Mouse (Mus musculus) lung, postnatal 0 days (tissue): ENCODE data around the gene Gxylt2. TPM values are rescaled to one million over a fixed set of nuclear protein-coding genes. Genes with fewer than 3 reads are reported as not detected.
A peak's percentile ranks its signal among the peaks of the same experiment; 100 is the strongest.

Experiments used
- ATAC-seq: fragments of 200-750 bp; cut with Nextera tagmentation; 2 replicates; pipeline ENCODE4 v1.8.0; 2017; ENCODE audit warnings: moderate library complexity
- DNase-seq: peaks from one replicate; pipeline ENCODE4 v3.0.0-alpha.2; 2016; ENCODE audit warnings: low spot score
- H3K27ac ChIP-seq: fragments of 300-500 bp; sonication (generic); 2 replicates; pipeline ENCODE4 v1.5.1; 2014; ENCODE audit warnings: antibody characterized with exemption, mild to moderate bottlenecking, low read length, mixed read lengths
- H3K27me3 ChIP-seq: fragments of 300-500 bp; sonication (generic); replicated peaks from 2 replicates; pipeline ENCODE4 v1.6.1; 2014; ENCODE audit warnings: low read length, mixed read lengths; ENCODE audit not compliant: insufficient read depth
- H3K36me3 ChIP-seq: fragments of 300-500 bp; sonication (generic); 2 replicates; pipeline ENCODE4 v1.6.1; 2014; ENCODE audit warnings: low read length, mixed read lengths; ENCODE audit not compliant: insufficient read depth
- H3K4me1 ChIP-seq: fragments of 300-500 bp; sonication (generic); 2 replicates; pipeline ENCODE4 v1.6.1; 2014; ENCODE audit warnings: antibody characterized with exemption, low read depth, low read length, mixed read lengths; ENCODE audit not compliant: insufficient read depth
- H3K4me2 ChIP-seq: fragments of 300-500 bp; sonication (generic); replicated peaks from 2 replicates; pipeline ENCODE4 v1.6.1; 2014; ENCODE audit warnings: low read depth, mild to moderate bottlenecking, low read length, moderate library complexity, mixed read lengths
- H3K4me3 ChIP-seq: fragments of 300-500 bp; sonication (generic); 2 replicates; pipeline ENCODE4 v1.5.1; 2014; ENCODE audit warnings: low read depth, low read length
- H3K9ac ChIP-seq: fragments of 300-500 bp; sonication (generic); replicated peaks from 2 replicates; pipeline ENCODE4 v1.6.1; 2014; ENCODE audit warnings: low read depth, mild to moderate bottlenecking
- H3K9me3 ChIP-seq: fragments of 300-500 bp; sonication (generic); 2 replicates; pipeline ENCODE4 v1.6.1; 2016; ENCODE audit warnings: low read length, mixed read lengths
- CTCF ChIP-seq: IDR thresholded peaks from 2 replicates; pipeline ENCODE4 v1.5.1; 2016; ENCODE audit warnings: antibody characterized with exemption, mild to moderate bottlenecking
- EP300 ChIP-seq: IDR thresholded peaks from 2 replicates; pipeline ENCODE4 v1.6.1; 2016; ENCODE audit warnings: antibody characterized with exemption, mild to moderate bottlenecking, control low read depth
- WGBS: fragments of 180-500 bp; shearing (Covaris S2); extraction: QIAGEN DNeasy Blood & Tissue Kit; methylation state at CpG from one replicate; pipeline ENCODE4 v1.1.7; 2014; 5-methylcytosine and 5-hydroxymethylcytosine counted together
- polyA plus RNA-seq: library from polyadenylated mRNA; unstranded; fragments of >200 nt; fragmentation: Nextera tagmentation; extraction: Ambion mirVana; gene quantifications from 2 replicates; pipeline ENCODE4 v1.2.1, GENCODE M21; 2015

Gene Gxylt2
- polyA plus RNA-seq, 1 experiment from 2014 or later = 2.2 TPM

DNA sequence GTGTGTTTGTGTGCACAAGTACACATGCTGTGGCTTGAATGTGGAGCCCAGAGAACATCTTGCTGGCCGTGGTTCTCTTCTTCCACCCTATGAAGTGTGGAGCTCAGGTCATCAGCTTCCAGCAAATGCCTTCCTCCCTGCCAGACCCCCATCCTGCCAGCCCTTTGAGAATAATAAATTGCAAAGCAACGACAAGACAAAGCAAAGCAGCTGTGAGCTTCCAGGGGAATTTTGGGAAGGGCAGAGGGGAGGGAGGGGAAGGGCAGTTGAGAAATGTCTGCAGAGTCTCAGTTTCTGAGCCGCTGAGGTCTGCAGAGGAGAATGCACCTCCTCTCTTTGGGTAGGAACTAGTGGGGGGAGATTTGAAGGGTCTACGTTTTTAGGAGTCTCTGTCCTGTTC, 75.9 kb downstream of the Gxylt2 start:
- Histone ChIP-seq H3K27me3 (no peaks in the 10 kb centered on the region), H3K4me2 (no peak overlapping the region), H3K9ac (no peak overlapping the region), H3K9me3 (no peaks in the 10 kb centered on the region), H3K36me3 (no peaks in the 10 kb centered on the region), H3K4me1 (no peaks in the 10 kb centered on the region), H3K4me3 (no peak overlapping the region), H3K27ac (no peak overlapping the region)
- TF ChIP-seq EP300 = no peak
- TF ChIP-seq CTCF = no peak
- ATAC-seq (no peak), DNase-seq (no peak)
- 32% methylated on average over 4 of the region's 4 CpGs for WGBS

DNA sequence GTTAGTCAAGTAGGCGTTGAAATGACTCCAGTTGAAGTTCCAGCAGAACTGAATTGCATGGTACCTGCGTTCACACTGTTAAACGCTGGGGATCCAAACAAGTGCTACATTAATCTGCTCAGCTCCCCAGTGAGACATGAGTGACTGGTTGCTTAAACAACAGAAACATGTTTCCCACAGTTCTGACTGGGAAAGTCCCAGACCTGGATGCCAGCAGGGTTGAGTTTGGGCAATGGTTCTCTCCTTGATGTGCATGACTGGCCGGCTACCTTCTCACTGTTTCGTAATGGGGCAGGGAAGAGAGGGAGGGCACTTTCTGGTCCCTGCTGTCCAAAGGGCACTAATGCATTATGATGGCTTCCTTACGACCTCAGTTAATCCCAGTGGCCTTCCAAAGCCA, 77.1 kb downstream of the Gxylt2 start:
- no peak overlapping the region for H3K27ac ChIP-seq
- ATAC-seq = no peak
- WGBS = 83% methylated on average over 6 of the region's 6 CpGs

GRCm38 (mm10) chr6:100787726-100788125, 83.2 kb downstream of the Gxylt2 start:
- ATAC-seq (no peak), DNase-seq (no peak)
- Histone ChIP-seq H3K4me2 (no peak overlapping the region), H3K27me3 (no peaks in the 10 kb centered on the region), H3K27ac (no peak overlapping the region), H3K9ac (no peak overlapping the region), H3K4me3 (no peak overlapping the region), H3K36me3 (no peaks in the 10 kb centered on the region), H3K9me3 (no peaks in the 10 kb centered on the region), H3K4me1 (no peaks in the 10 kb centered on the region)
- WGBS = 79% methylated on average over 1 of the region's 1 CpGs
- no peak for TF ChIP-seq CTCF
- no peak for TF ChIP-seq EP300

More for the DNA sequence above, 77.1 kb downstream of the Gxylt2 start:
- DNase-seq = no peak
- Histone ChIP-seq H3K4me1 (no peaks in the 10 kb centered on the region), H3K9me3 (no peaks in the 10 kb centered on the region), H3K36me3 (no peaks in the 10 kb centered on the region), H3K27me3 (no peaks in the 10 kb centered on the region), H3K4me3 (no peak overlapping the region), H3K4me2 (no peak overlapping the region), H3K9ac (no peak overlapping the region)
- TF ChIP-seq EP300 = no peak
- no peak for TF ChIP-seq CTCF

DNA sequence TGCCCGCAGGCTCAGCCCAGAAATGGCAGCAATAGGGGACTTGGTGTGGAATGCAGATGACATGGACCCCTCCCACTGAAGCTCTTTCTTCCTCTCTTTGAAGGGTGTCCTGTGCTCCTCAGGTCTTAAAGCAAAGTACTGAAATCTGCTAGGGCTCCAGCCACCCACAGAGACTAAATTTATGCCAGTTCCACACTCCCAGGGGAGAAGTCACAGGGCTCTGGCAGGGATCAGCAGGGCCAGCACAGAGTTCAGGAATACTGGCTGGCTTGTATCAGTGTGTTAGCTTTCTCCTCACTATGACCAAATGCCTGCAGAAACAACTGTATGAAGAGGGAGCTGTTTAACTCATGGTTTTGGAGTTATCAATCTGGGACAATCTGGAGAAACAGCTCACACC, 84.6 kb downstream of the Gxylt2 start:
- no peak for ATAC-seq
- no peaks in the 10 kb centered on the region for H3K4me1 ChIP-seq
- 88% methylated on average over 1 of the region's 1 CpGs for WGBS
- H3K4me3 ChIP-seq = no peak overlapping the region
- H3K9ac ChIP-seq = no peak overlapping the region
- no peaks in the 10 kb centered on the region for H3K36me3 ChIP-seq
- TF ChIP-seq EP300 (no peak), CTCF (no peak)
- no peaks in the 10 kb centered on the region for H3K9me3 ChIP-seq
- no peak overlapping the region for H3K4me2 ChIP-seq
- H3K27me3 ChIP-seq = no peaks in the 10 kb centered on the region
- H3K27ac ChIP-seq = no peak overlapping the region
- no peak for DNase-seq

DNA sequence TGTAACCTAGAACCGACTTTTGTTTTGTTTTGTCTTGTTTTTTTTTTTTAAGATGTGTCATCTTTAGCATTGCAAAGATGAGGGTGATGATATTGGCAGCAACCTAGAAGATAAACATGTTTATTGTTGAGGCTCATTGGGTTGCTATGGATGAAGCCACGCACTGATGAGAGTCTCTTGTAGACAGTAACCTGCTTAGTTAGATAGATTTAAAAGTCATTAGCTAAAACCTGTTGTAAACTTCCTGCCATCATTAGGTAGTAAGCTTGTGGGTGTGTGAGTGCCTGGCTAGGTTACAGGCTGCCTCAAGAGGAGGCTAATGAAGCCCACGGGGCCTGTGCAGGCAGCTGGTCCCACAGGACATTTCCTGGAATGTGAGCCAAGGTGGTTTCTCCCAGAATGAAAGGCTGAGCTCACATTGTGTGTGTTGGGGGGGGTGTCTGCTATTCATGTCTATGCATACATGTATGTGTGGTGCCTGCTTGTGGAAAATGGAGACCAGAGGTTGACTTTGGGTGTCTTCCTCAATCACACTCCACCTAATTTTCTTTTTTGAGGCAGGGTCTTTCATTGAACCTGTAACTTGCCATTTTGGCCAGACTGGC, 87.6 kb downstream of the Gxylt2 start:
- no peaks in the 10 kb centered on the region for H3K27me3 ChIP-seq
- no peak overlapping the region for H3K4me2 ChIP-seq
- no peak overlapping the region for H3K4me3 ChIP-seq
- no peaks in the 10 kb centered on the region for H3K4me1 ChIP-seq
- no peaks in the 10 kb centered on the region for H3K36me3 ChIP-seq
- WGBS = 64% methylated on average over 3 of the region's 3 CpGs
- no peak for DNase-seq
- TF ChIP-seq CTCF (no peak), EP300 (no peak)
- no peak overlapping the region for H3K9ac ChIP-seq
- ATAC-seq = no peak
- no peaks in the 10 kb centered on the region for H3K9me3 ChIP-seq
- H3K27ac ChIP-seq = no peak overlapping the region

DNA sequence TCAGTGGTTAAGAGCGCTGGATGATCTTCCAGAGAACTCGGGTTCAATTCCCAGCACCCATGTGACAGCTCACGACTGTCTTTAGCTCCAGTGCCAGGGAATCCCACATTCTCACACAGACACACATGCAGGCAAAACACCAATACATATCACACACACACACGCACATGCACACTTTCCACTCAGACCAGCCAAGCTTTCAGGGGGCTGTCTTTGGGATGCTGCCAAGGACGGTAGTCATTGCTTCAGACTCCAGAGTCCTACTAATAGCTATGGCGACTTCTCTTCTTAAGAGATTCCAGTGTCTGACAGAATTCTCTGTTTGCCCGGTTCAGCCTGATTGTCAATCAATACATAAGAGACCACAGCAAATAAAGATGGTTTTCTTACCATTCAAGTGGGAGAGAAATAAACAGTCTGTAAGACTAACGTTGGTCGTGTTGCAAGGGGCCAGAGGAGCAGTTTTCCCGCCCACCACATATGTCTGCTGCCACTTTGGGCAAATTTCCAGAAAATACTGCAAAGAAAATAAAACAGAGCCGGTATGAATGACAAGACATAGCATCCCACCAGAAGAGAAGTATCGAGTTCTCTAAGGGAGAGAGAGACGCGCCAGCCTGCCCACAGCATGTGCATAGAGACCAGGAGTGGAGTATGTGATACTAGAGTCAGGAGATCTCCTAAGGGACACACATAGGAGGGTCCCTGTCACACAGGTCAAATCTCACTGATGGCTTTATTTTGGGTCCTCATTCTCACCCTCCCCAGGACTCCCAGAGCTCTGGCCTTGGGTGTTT, 88.6 kb downstream of the Gxylt2 start:
- WGBS = 56% methylated on average over 14 of the region's 14 CpGs
- ATAC-seq (0 out of 2 replicates have a peak, but pooled peaks have one; percentile 16), DNase-seq (peak; percentile 11)
- Histone ChIP-seq H3K9ac (no peak overlapping the region), H3K27ac (no peak overlapping the region), H3K36me3 (no peaks in the 10 kb centered on the region), H3K4me3 (no peak overlapping the region), H3K4me1 (no peaks in the 10 kb centered on the region), H3K9me3 (no peaks in the 10 kb centered on the region), H3K4me2 (no peak overlapping the region), H3K27me3 (no peaks in the 10 kb centered on the region)
- TF ChIP-seq EP300 (no peak), CTCF (no peak)
